Mouse (Mus musculus) spleen, adult 12 weeks (tissue): ENCODE data around the gene Mfsd12.

Experiments used
- DNase-seq: peaks from one replicate; pipeline ENCODE4 v3.0.0; 2022; ENCODE audit warnings: low spot score

The Mfsd12 gene

DNA sequence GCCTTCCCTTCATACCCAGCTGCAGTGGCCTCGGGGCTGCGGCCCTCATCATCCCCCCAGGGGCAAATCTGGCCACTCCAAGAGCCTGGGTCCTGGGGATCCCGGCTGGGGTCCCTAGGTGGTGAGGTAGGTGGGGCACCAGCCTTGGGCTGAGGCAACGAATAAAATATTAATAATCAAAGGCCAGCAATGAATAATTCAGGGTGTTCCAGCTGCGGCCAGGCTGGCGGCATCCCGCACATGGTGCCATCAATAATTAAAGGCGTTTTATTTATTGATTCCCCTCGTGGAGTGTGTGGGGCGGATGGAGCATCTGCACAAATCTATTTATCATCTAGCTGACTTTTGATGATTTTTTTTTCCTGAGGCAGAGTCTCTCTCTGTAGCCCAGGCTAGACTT, 46.2 kb downstream of the Mfsd12 start:
- DNase-seq, result no peak

DNA sequence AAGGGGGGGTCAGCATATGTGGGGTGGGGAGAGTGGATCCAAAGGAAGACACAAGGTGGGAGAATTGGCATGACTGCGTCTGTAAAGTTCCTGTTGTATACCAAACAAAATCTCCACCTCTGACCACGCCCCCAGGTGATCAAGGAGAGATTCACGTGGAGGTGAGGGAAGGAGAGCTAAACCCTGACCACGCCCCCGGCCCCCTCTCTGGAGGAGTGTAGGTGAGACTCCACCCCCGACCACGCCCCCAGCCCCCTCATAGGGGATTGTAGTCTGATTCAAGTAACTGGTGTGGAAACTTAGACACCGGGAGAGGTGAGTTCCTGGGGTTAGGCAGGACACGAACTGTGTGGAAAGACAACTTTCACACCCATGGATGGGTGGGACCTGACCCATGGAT, 46.8 kb downstream of the Mfsd12 start:
- no peak for DNase-seq

DNA sequence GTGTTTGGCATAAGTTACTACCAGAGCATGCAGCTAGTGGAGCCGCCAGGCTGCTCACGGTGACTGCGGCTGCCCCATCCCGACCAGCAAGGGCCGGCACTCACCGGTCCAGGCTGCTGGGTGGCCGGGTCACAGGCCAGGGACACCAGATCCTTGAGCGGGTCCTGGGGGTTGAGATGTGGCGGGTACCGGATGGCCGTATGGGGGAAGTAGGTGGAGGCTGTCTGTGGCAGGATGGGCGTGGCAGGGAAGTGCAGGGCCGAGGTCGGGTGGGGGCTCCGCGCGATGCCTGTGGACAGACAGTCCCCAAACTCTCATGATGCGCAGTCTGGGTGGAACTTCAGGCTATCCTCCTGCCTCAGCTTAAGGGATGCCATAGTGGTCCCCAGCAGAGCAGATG, 47.4 kb downstream of the Mfsd12 start:
- DNase-seq, result no peak

DNA sequence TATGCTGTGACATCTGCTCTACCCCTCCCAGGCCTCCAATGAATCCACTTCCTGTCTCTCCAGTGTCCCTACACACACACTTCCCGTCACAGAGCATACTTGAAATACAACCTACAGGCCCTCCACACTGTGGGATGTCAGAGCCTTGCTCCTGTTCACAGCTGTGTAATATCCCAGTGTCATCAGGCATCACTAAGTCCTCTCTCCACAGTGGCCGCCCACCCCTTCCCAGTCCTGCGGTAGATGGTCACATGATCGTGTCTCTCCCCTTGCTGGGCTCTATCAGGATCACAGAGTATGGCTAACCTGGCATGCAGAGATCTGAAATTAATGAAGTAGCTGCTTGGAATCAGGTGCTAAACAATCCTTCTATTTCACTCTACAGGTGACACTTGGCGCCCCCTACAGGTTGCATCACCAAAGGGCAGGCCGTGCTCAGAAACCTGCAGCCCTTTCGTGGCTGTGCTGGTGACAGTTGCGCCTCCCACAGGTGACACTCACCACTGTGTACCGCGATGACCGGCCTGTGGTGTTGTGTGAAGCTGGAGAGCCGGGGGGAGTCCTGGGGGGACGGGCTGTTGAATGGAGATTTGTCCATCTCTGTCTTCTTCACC, 48.4 kb downstream of the Mfsd12 start:
- peak; percentile 58 for DNase-seq

DNA sequence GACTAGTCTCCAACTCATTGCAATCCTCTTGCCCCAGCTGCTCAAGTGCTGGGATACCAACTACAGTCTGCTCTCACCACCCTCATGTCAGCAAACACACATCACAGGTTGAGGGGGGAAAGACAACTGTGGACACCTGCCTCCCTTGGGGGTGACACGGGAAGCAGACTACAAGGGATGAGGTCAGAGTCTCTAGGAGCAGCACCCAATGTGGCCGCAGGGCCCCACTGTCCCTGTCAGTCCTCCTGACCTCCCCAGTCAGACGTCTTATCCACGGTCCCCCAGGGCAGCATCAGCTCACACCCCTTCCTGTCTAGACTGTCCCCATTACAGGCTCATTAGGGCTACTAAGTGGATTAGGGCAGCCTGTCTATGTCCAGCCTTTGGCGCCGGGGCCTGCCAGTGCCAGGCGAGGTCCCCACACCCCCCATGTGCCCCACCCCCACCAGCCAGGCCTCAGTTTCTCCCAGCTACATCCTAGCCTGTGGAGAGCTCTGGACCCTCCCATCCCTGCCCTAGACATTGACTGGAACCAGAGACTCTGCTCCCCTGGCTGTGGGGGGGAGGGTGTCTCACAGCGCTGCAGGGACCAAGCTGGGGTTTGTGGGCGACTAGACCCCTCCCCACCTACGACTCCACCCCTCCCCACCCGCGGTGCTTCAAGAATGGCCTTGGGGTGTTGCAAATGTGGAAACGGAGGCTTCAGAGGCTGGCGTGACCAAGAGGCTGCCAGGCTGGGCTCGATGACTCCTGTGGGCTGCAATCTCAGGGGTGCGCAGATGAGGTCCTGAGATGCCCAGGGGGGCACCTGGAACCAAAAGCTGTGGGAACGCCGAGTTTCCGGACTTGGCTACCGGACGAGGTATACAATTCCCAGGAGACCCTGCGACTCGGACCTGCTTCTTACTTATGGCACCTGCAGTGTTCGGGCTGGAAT, 49.5 kb downstream of the Mfsd12 start:
- DNase-seq, result no peak

DNA sequence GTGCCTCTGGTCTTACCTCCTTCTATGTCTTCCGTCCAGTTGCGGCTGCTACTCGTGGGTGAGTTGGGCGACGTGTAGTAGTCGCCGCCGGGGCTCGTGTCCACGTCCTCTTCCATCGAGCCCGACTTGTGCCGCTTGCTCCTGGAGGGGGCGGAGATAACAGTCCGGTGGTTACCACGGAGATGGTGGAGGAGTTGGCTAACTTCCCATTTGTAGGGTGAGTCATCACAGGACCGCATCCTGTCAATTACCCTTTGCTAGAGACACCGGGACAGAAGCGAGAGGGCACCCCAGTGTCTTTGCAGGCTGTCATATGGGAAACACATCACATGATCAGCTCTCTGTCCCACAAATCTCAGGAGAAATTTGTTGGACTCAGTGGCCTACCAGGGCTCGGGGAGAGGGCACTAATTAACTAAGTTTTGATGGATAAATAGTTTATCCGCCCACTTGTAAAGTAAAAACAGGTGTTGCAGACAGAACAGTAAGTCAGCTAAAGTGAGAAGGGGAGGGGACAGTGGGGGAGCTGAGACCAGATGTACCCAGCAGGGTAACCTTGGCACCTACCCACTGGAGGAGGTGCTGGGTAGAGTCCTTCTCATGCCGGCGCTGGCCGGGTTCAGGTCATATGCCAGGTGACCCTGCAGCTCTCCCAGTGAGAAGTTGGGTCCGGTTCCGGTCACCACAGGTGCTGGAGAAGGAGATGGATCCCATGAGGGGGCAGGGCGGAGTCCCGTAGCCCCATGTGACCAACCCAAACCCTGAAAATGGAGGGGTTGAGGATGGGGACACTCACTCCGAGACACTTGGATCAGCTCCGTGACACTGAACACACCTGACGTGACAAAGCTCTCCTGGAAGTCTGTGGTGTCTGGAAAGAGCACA, 50.5 kb downstream of the Mfsd12 start:
- peak; percentile 60 for DNase-seq

DNA sequence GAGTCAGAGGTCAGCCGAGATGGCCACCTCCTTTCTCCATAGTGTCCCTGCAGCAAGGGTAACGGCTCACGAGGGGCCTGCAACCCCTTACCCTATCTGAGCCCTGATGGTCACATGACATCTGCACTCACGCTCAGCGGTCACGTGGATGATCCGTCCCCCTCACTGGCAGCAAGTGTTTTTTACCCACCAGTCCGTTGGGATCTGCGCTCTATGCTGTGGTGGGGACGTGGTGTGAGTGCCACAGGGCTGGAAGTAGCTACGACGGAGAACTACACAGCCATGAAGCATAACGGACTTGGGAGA, 51.1 kb downstream of the Mfsd12 start:
- DNase-seq, result no peak

DNA sequence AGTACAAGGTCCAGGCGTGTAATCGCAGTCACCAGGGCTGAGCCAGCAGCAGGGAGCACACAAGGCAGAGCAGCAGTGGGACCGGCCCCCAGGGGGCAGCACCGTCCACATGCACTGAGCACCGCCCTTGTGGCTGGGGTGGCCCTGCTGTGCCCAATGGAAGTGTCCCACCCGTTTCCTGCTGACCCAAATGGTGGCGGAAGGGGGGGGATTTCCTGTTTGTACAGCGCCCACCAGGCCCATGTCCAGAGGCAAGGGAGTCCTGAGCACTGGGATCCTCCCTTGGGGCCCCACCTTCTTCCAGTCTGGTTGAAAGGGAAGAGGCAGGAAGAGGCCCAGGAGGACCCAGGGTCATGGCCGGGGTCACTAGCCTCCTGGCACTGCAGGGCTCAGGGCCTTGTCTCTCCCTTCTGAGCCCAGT, 51.6 kb downstream of the Mfsd12 start:
- DNase-seq, result peak; percentile 74

DNA sequence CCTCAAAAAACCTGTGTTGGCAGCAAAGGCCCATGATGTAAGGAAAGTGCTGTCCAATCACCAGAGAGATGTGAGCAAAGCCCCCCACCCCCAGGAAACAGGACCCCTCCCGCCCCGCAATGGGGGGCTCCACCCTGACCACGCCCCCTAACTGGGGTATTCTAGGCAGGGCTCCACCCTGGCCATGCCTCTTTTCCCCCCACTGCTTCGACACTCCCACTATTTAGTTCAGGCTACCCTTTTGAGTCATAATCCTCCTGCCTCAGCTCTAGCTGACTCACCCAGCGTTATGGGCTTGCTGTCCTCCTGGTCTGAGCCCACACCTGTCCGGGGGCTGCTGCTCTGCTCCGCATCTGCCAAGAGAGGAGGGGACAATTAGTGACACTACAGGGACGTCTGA, 52.0 kb downstream of the Mfsd12 start:
- DNase-seq, result no peak

DNA sequence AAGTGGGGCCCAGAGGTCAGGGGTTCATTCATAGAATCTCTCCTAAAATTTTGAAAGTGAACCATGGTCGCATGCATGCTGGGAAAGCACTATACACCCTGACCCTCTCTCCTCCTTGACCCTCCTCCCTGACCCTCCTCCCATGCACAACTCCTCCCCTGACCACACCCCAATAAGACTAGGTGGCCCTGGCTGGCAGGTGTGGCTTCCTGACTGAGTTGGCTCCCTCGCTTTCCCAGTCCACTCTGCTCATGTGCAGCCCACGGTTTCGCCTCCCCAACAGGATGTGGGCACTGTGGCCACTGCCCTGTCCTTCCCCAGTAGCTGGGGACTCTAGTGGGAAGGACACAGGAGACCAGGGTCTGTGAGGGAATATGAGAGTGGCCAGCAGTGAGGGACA, 53.1 kb downstream of the Mfsd12 start:
- no peak for DNase-seq

DNA sequence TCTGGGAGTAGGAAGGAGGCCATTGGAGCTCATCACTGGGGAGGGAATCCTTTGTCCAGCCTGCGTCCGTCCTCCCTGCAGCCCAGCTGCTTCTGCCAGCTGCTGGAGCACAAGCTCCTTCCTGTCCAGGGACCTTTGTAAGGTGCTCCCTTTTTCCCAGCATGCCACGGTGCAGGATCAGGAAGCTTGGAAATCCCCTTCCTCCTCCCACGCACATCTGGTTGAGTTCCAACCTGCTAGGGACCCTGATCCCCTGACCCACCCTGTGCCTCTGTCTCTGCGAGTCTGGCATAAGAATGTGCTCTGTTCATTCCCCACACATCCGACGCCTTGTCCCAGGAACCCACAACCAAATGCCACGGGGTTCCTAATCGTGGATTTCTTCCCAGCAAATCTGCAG, 53.7 kb downstream of the Mfsd12 start:
- no peak for DNase-seq

DNA sequence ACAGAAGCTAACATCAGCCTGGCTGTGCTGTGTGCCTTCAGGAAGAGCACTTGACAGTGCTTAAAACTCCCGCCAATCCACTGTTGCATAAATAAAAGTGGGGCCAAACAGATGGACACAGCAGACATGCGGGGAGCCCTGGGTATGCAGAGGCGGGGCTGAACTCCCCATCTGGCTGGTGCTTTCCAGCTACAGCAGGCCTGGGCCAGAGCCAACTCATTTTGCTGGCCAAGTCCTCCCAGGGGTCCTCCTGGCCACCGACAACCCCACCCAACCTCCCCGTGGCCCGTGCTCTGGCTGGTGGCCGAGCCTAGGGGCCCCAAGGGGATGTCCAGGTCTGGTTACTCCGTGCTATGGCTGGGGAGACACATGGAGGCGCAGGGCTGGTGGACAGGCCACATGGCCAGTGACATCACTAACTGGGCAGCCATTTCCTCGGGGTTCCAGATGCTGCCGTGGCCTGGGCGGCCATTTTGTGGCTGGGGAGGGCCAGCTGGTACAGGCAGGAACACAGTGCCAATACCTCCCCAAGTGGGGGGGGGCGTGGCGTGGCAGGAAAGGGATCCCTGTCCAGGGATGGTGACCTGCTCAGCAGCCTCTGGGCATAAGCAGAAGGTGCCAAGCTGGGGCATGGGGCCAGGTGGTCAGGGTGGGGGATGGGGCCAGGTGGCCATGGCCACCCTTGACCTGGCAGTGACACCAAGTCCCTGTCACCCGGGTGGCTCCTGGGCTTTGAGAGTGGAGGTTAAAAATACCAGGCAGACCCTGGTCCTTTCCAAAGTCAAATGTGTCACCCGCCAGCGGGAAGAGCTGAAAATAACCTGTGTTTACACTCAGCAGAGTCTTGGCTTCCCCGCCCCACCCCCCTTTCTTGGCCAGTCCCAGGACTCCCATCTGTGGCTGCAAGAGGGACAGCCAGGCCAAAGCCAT, 54.4 kb downstream of the Mfsd12 start:
- DNase-seq, result no peak

DNA sequence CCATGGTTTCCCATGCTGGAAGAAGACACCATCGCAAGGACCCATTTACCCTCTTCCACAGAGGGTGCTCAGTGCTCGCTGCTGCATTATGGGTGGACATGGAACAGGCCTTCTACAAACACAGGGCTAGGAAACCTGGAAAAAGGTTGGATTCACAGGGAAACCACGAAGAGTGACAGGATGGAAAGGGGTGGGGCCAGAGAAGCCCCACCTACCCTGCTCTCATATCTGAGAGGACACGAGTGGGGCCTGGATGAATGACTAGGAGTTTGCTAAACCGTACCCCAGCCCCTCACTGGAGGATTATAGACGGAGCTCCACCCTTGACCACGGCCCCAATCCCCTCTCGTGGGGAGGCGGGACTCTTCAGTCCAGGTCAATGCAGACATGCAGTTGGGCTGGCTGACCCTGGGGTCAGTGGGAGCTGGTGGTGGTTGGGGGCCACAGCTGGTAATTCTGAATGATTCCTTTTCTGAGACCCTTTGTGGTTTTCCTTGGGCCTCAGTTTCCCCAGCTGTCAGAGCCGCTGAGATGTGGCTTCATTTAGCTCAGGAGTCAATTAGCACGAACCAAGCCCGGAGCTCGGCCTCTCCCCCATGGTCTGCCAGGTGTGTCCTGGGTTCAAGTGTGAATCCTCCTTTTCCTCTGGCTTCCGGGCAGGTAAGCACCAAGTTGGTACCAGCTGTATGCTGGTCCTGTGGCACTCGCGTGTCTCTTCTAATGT, 55.5 kb downstream of the Mfsd12 start:
- no peak for DNase-seq

DNA sequence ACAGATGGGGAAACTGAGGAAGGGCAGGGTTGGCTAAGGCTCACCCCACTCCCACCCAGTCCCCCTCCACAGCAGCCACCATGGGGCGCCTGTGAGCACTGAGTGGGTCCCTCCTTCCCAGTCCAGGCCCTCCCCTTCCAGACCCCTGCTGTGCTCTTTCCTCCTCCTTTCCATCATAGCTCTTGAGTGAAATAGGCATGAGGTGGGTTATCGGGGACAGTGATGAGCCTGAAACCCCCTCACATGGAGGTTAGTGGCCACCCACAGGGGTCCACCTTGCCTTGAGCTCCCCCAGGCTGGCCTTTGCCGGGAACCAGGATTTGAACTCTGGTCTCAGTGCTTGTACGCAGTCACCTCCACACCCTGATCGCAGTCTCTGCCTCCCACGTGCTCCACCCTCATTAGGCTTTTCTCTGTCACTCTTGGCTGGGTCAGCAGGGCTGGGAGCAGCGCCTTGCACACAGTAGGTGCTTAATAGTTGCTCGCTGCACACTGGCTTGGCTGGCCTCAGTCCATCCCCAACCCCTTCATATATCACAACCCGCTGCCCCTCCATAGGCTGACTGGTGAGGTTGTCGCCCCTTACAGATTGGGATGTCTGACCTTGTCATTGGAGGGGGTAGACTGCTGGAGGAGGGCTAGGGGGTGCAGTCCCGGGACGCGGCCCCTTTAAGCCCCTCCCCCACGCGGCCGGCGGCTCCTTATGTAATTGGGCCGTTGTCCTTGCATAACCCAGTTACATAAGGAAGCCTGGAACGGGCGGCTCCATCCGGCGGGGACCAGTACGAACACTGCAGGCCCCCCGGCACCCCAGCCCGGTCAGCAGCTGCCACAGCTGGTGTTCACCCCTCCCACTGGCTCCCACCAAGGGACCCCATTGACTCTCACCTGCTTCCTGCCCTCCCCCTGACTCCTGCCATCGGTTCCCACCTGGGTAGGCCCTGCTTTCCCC, 56.3 kb downstream of the Mfsd12 start:
- no peak for DNase-seq

DNA sequence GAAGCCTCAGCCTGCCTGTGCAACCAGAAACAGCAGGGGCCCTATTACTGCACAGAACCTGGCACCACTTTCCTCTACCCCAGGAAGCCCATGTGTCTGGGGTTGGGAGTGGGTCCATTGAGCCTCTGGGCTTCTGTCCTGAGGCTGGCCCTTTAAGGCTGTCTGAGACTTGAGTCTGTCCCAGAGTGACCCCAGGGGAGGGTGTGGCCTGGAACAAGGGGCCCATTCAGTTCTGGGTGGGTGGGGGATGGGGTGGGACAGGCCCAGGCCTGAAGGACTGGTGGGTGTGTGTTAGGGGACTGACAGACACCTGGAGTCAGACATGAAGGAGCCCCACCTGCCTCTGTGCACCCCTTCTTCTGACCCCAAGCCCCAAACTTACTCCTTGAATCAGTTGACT, 57.4 kb downstream of the Mfsd12 start:
- no peak for DNase-seq

DNA sequence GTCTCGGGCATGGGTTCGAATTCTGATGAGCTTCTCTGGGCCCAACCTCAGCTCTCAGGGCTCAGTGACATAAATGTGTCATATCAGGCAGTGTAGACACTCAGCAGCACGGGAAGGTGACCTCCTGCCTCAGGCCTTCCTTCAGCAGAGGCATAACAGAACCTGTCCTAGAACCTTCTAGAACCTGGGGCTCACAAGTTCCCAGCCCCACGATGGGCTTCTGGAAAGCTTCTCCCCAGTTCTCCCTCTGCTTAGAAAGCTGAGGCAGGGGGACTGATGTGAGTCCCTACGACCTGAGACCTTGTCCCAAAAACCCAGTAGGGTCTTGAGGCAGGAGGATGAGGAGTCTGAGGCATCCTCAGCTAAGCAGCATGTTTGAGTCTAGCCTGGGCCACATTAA, 57.9 kb downstream of the Mfsd12 start:
- DNase-seq, result no peak
